Mouse (Mus musculus) limb, embryonic 14.5 days (tissue): ENCODE data around the gene Lhfpl1. TPM values are rescaled to one million over a fixed set of nuclear protein-coding genes. Genes with fewer than 3 reads are reported as not detected.

Experiments
- ATAC-seq: fragments of 200-750 bp; cut with Nextera tagmentation; 2 replicates; pipeline ENCODE4 v1.8.0; 2017; ENCODE audit warnings: low read depth, moderate number of reproducible peaks, moderate TSS enrichment; ENCODE audit not compliant: low FRiP score
- DNase-seq: peaks from one replicate; pipeline ENCODE4 v3.0.0-alpha.2; 2015; ENCODE audit warnings: low spot score
- H3K27ac ChIP-seq: fragments of 300-500 bp; sonication (generic); replicated peaks from 2 replicates; pipeline ENCODE4 v1.5.1; 2014; ENCODE audit warnings: low read depth, mild to moderate bottlenecking, low read length, moderate library complexity, mixed read lengths
- H3K27me3 ChIP-seq: fragments of 300-500 bp; sonication (generic); 2 replicates; pipeline ENCODE4 v1.6.1; 2014; ENCODE audit warnings: low read length, mixed read lengths; ENCODE audit not compliant: control insufficient read depth, insufficient read depth
- H3K36me3 ChIP-seq: fragments of 300-500 bp; sonication (generic); 2 replicates; pipeline ENCODE4 v1.6.1; 2014; ENCODE audit warnings: mild to moderate bottlenecking, low read length, moderate library complexity, mixed read lengths; ENCODE audit not compliant: control insufficient read depth, insufficient read depth
- H3K4me1 ChIP-seq: fragments of 300-500 bp; sonication (generic); 2 replicates; pipeline ENCODE4 v1.6.1; 2014; ENCODE audit warnings: antibody characterized with exemption, low read length, mixed read lengths; ENCODE audit not compliant: control insufficient read depth, insufficient read depth
- H3K4me2 ChIP-seq: fragments of 300-500 bp; sonication (generic); replicated peaks from 2 replicates; pipeline ENCODE4 v1.6.1; 2014; ENCODE audit warnings: low read depth, mild to moderate bottlenecking, low read length, moderate library complexity; ENCODE audit not compliant: severe bottlenecking
- H3K4me3 ChIP-seq: fragments of 300-500 bp; sonication (generic); replicated peaks from 2 replicates; pipeline ENCODE4 v1.5.1; 2014; ENCODE audit warnings: low read length
- H3K9ac ChIP-seq: fragments of 300-500 bp; sonication (generic); 2 replicates; pipeline ENCODE4 v1.6.1; 2014; ENCODE audit warnings: mild to moderate bottlenecking, low read depth, low read length, moderate library complexity; ENCODE audit not compliant: severe bottlenecking
- H3K9me3 ChIP-seq: fragments of 300-500 bp; sonication (generic); 2 replicates; pipeline ENCODE4 v1.6.1; 2016; ENCODE audit warnings: low read length; ENCODE audit not compliant: control insufficient read depth
- POLR2A ChIP-seq: fragments of 200-500 bp; IDR thresholded peaks from 2 replicates; pipeline ENCODE4 v1.8.0; 2012; ENCODE audit warnings: inconsistent platforms, mild to moderate bottlenecking, moderate library complexity, borderline replicate concordance; ENCODE audit not compliant: insufficient read depth, insufficient read length; ENCODE audit errors: extremely low read depth
- WGBS: fragments of 180-500 bp; shearing (Covaris S2); extraction: QIAGEN DNeasy Blood & Tissue Kit; methylation state at CpG from one replicate; pipeline ENCODE4 v1.1.7; 2014; 5-methylcytosine and 5-hydroxymethylcytosine counted together
- polyA plus RNA-seq, 2 experiments: library from polyadenylated mRNA; depleted of rRNA in 1 of 2; stranded (reverse) in 1 of 2; unstranded in 1 of 2; fragments of >200 nt; fragmentation: Nextera tagmentation in 1 of 2; extraction: Ambion mirVana in 1 of 2; gene quantifications; 2 replicates each; pipeline versions ENCODE4 v1.2.1 to v1.2.3; 2012 to 2014

The Lhfpl1 gene
- polyA plus RNA-seq (2012; rRNA removed) (7.3 and 8.1 TPM in 2 replicates), polyA plus RNA-seq (2014; fragmentation: Nextera tagmentation; extraction: Ambion mirVana) (8.5 and 10.2 TPM in 2 replicates)

GRCm38 (mm10) chrX:145348377-145349203 is at the start of gene Lhfpl1:
Lhfpl1 (minus strand) TSS chrX:145349089.
- 35% methylated on average over 7 of the region's 7 CpGs for WGBS
- peak within 1 kb of the TSS; percentile 35; the same call in 1 of the 2 replicates for H3K27ac ChIP-seq
- H3K27me3 ChIP-seq: no peaks in the 10 kb centered on the region
- H3K36me3 ChIP-seq: no peaks in the 10 kb centered on the region
- peak within 1 kb of the TSS; percentile 13; the same call in 1 of the 2 replicates for H3K4me2 ChIP-seq
- no peak within 1 kb of the TSS for H3K9ac ChIP-seq
- ATAC-seq: peak; percentile 86
- H3K4me3 ChIP-seq: peak within 1 kb of the TSS; percentile 7; the same call in 1 of the 2 replicates
- TF ChIP-seq POLR2A: no peak
- H3K9me3 ChIP-seq: no peaks in the 10 kb centered on the region
- H3K4me1 ChIP-seq: no peaks in the 10 kb centered on the region
- peak; percentile 62 for DNase-seq

DNA sequence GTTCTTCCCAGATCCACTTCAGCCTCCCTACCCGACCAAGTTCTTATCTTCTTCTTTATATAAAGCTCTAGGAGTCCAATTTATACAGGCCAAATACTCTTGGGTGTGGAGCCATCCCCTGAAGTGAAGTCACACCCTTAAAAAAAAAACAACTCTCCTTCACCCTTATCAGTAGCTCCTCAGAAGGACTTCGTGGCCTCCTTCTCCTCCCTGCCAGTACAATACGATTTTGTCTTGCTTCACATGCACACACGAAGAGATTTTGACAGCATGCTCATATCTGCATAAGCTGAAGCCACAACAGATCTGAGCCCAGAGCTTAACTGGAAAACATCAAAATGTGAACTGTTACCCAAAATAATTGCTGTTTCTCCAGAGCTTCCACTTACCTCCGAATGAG is 22.9 kb upstream of the Lhfpl1 start:
- Histone ChIP-seq H3K9ac (no peak overlapping the region), H3K4me3 (no peak overlapping the region), H3K36me3 (no peaks in the 10 kb centered on the region), H3K27ac (no peak overlapping the region), H3K27me3 (no peaks in the 10 kb centered on the region), H3K9me3 (no peaks in the 10 kb centered on the region), H3K4me1 (no peaks in the 10 kb centered on the region), H3K4me2 (no peak overlapping the region)
- TF ChIP-seq POLR2A: no peak
- 71% methylated on average over 5 of the region's 5 CpGs for WGBS
- no peak for DNase-seq
- no peak for ATAC-seq

- Histone ChIP-seq H3K36me3 (no peaks in the 10 kb centered on the region), H3K9ac (no peak overlapping the region), H3K9me3 (no peaks in the 10 kb centered on the region), H3K4me3 (no peak overlapping the region), H3K27me3 (no peaks in the 10 kb centered on the region), H3K4me2 (no peak overlapping the region), H3K4me1 (no peaks in the 10 kb centered on the region), H3K27ac (no peak overlapping the region)
- 83% methylated on average over 4 of the region's 4 CpGs for WGBS
- TF ChIP-seq POLR2A: no peak
- DNase-seq: no peak
- ATAC-seq: no peak
Measured at GRCm38 (mm10) chrX:145362527-145362926, 13.6 kb upstream of the Lhfpl1 start.

GRCm38 (mm10) chrX:145342402-145342801 is 6.5 kb downstream of the Lhfpl1 start:
- ATAC-seq (no peak), DNase-seq (peak; percentile 19)
- TF ChIP-seq POLR2A: no peak
- H3K4me2 ChIP-seq: no peak overlapping the region
- no peak overlapping the region for H3K27ac ChIP-seq
- 69% methylated on average over 2 of the region's 2 CpGs for WGBS
- no peaks in the 10 kb centered on the region for H3K9me3 ChIP-seq
- no peak overlapping the region for H3K9ac ChIP-seq
- H3K36me3 ChIP-seq: no peaks in the 10 kb centered on the region
- no peak overlapping the region for H3K4me3 ChIP-seq
- H3K4me1 ChIP-seq: no peaks in the 10 kb centered on the region
- no peaks in the 10 kb centered on the region for H3K27me3 ChIP-seq

DNA sequence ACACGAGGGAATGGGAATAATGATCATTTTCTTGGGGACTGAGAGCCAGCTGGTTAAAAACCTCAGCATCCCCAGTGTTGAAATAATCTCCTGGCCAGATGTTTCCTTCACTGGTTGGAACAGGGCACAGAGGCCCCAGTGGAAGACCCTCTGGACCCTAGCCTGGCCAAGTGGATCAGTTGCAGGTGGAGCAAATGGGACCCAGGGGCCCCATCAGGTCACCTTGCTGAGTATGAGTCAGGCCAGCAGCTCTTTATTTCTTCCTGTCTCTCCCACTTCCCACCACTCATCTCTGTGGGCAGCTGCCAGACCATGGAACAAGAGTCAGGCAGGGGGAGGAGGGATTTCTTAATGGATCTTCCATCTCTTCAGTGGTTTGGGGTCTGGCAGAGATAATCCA is 12.7 kb downstream of the Lhfpl1 start:
- Histone ChIP-seq H3K27ac (no peak overlapping the region), H3K4me2 (no peak overlapping the region), H3K9ac (no peak overlapping the region), H3K4me3 (no peak overlapping the region), H3K36me3 (no peaks in the 10 kb centered on the region), H3K27me3 (no peaks in the 10 kb centered on the region), H3K9me3 (no peaks in the 10 kb centered on the region), H3K4me1 (no peaks in the 10 kb centered on the region)
- DNase-seq: peak; percentile 62
- WGBS: 22% methylated on average over 1 of the region's 1 CpGs
- ATAC-seq: peak; percentile 92
- TF ChIP-seq POLR2A: no peak
